Mouse (Mus musculus) myocyte (in vitro differentiated cells): ENCODE data around the gene Tfeb.

Source experiments
- E2F4 ChIP-seq: IDR thresholded peaks from one replicate; pipeline ENCODE4 v1.6.1; 2011; ENCODE audit warnings: mild to moderate bottlenecking, control low read depth, moderate library complexity; ENCODE audit not compliant: insufficient read depth
- MYOD1 ChIP-seq, 3 experiments: IDR thresholded peaks; one replicate each; pipeline ENCODE4 v1.6.1; 2011; ENCODE audit warnings: control low read depth in 2 of 3, low read depth in 2 of 3, mild to moderate bottlenecking in 2 of 3, moderate library complexity in 1 of 3; ENCODE audit not compliant: insufficient read length in 2 of 3, control insufficient read depth in 1 of 3
- MYOG ChIP-seq, 3 experiments: IDR thresholded peaks; one replicate each; pipeline ENCODE4 v1.6.1; 2011; ENCODE audit warnings: control low read depth in 2 of 3, low read depth in 2 of 3, mild to moderate bottlenecking in 2 of 3; ENCODE audit not compliant: insufficient read length in 2 of 3, control insufficient read depth in 1 of 3, insufficient read depth in 1 of 3
- POLR2A ChIP-seq: IDR thresholded peaks from one replicate; pipeline ENCODE4 v1.6.1; 2011; ENCODE audit warnings: low read depth, mild to moderate bottlenecking, control low read depth, moderate library complexity; ENCODE audit not compliant: insufficient read length
- POLR2AphosphoS2 ChIP-seq: IDR thresholded peaks from one replicate; pipeline ENCODE4 v1.6.1; 2011; ENCODE audit warnings: low read depth, control low read depth; ENCODE audit not compliant: insufficient read length
- REST ChIP-seq: IDR thresholded peaks from one replicate; pipeline ENCODE4 v1.6.1; 2011; ENCODE audit warnings: mild to moderate bottlenecking, control low read depth, moderate library complexity; ENCODE audit not compliant: insufficient read depth, insufficient read length
- TCF12 ChIP-seq: IDR thresholded peaks from one replicate; pipeline ENCODE4 v1.6.1; 2011; ENCODE audit warnings: mild to moderate bottlenecking, control low read depth; ENCODE audit not compliant: poor library complexity, insufficient read depth, severe bottlenecking
- TCF3 ChIP-seq: IDR thresholded peaks from one replicate; pipeline ENCODE4 v1.6.1; 2011; ENCODE audit warnings: low read depth, control low read depth; ENCODE audit not compliant: insufficient read length
- USF1 ChIP-seq: IDR thresholded peaks from one replicate; pipeline ENCODE4 v1.6.1; 2011; ENCODE audit warnings: low read depth, mild to moderate bottlenecking, control low read depth, moderate library complexity

- no peak for TF ChIP-seq POLR2A
- no peak for TF ChIP-seq USF1
- no peak for TF ChIP-seq MYOD1 (IDR thresholded peaks at IDR 0.05; ENCODE audit: control insufficient read depth in 1 of 3, insufficient read length in 2 of 3, low read depth in 2 of 3)
- TF ChIP-seq REST: no peak
- TF ChIP-seq POLR2AphosphoS2: no peak
- no peak for TF ChIP-seq E2F4
- TF ChIP-seq TCF12: no peak
- no peak for TF ChIP-seq MYOG (IDR thresholded peaks at IDR 0.05; ENCODE audit: control insufficient read depth in 1 of 3, insufficient read depth in 1 of 3, insufficient read length in 2 of 3, low read depth in 2 of 3)
- no peak for TF ChIP-seq TCF3
Observed at GRCm38 (mm10) chr17:47707961-47708360, 28.9 kb upstream of the Tfeb start.
